Mouse (Mus musculus) liver, embryonic 14.5 days (tissue): ENCODE measurements around the gene Olfr786.

ENCODE experiments used
- CTCF ChIP-seq: IDR thresholded peaks from 2 replicates; pipeline ENCODE4 v1.5.1; 2016; ENCODE audit warnings: antibody characterized with exemption, low read depth, control low read depth
- EP300 ChIP-seq: IDR thresholded peaks from 2 replicates; pipeline ENCODE4 v1.6.1; 2016; ENCODE audit warnings: antibody characterized with exemption, low read depth

DNA sequence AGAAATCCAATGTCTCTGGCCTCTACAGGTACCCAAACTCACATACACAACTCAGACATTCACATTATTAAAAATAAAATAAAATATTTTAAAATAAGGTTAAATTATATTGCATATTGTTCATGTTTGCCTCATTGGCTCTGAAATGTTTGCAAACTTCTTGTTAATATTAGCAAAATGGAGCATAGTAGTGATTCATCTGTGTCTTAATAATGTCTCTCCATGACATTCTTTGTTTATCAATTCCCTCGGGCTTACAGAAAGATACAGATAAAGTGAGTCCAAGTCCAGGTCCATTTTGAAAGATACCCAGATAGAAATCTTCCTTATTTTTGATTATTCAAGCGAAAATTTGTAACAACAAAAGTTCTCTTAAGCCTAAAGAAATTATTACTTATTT is 57.3 kb downstream of the Olfr786 start, which contains the start of gene Olfr789:
- TF ChIP-seq CTCF (no peak), EP300 (no peak)
